Mouse (Mus musculus): ENCODE results near the gene Kpna6. TPM values are rescaled to one million over a fixed set of nuclear protein-coding genes. Genes with fewer than 3 reads are reported as not detected.
A peak's percentile ranks its signal among the peaks of the same experiment; 100 is the strongest.

Gene Kpna6
- polyA plus RNA-seq, 1 experiment from 2014 or later, result 16.5 TPM

GRCm38 (mm10) chr4:129616631-129617030 is 55.9 kb downstream of the Kpna6 start:
- Histone ChIP-seq H3K27me3 (replicated peaks; ENCODE audit: control insufficient read depth, insufficient read depth, low read length) (no peaks in the 10 kb centered on the region), H3K9me3 (replicated peaks; ENCODE audit: control insufficient read depth, low read length) (no peaks in the 10 kb centered on the region), H3K4me3 (ENCODE audit: low read depth, low read length) (no peak overlapping the region), H3K27ac (ENCODE audit: low read depth, low read length) (no peak overlapping the region), H3K36me3 (ENCODE audit: control insufficient read depth, insufficient read depth, low read length) (peaks cover 17% of the 10 kb centered on the region; the same call in 1 of the 2 replicates), H3K4me2 (ENCODE audit: low read length) (no peak overlapping the region), H3K4me1 (ENCODE audit: control insufficient read depth, insufficient read depth, low read length) (peaks cover 4% of the 10 kb centered on the region; the same call in 1 of the 2 replicates), H3K9ac (ENCODE audit: low read length) (no peak overlapping the region)
- no peak for DNase-seq (ENCODE audit: low spot score)
- ATAC-seq, result no peak
- 95% methylated on average over 3 of the region's 3 CpGs for WGBS

- Histone ChIP-seq H3K36me3 (ENCODE audit: control insufficient read depth, insufficient read depth, low read length) (peaks cover 14% of the 10 kb centered on the region; the same call in 1 of the 2 replicates), H3K27ac (ENCODE audit: low read depth, low read length) (no peak overlapping the region), H3K9ac (ENCODE audit: low read length) (no peak overlapping the region), H3K4me3 (ENCODE audit: low read depth, low read length) (no peak overlapping the region), H3K27me3 (replicated peaks; ENCODE audit: control insufficient read depth, insufficient read depth, low read length) (no peaks in the 10 kb centered on the region), H3K4me1 (ENCODE audit: control insufficient read depth, insufficient read depth, low read length) (peaks cover 4% of the 10 kb centered on the region; the same call in 1 of the 2 replicates), H3K4me2 (ENCODE audit: low read length) (no peak overlapping the region), H3K9me3 (replicated peaks; ENCODE audit: control insufficient read depth, low read length) (no peaks in the 10 kb centered on the region)
- WGBS, result 89% methylated on average over 9 of the region's 9 CpGs
- ATAC-seq (no peak), DNase-seq (ENCODE audit: low spot score) (no peak)
These were observed 56.7 kb downstream of the Kpna6 start for GRCm38 (mm10) chr4:129615801-129616290.

- Histone ChIP-seq H3K4me3 (ENCODE audit: low read depth, low read length) (no peak within 1 kb of the TSS), H3K36me3 (ENCODE audit: control insufficient read depth, insufficient read depth, low read length) (peaks cover 17% of the 10 kb centered on the region), H3K9ac (ENCODE audit: low read length) (no peak within 1 kb of the TSS), H3K9me3 (replicated peaks; ENCODE audit: control insufficient read depth, low read length) (no peaks in the 10 kb centered on the region), H3K27ac (ENCODE audit: low read depth, low read length) (no peak within 1 kb of the TSS), H3K27me3 (replicated peaks; ENCODE audit: control insufficient read depth, insufficient read depth, low read length) (no peaks in the 10 kb centered on the region), H3K4me1 (ENCODE audit: control insufficient read depth, insufficient read depth, low read length) (peaks cover 4% of the 10 kb centered on the region; the same call in 1 of the 2 replicates), H3K4me2 (ENCODE audit: low read length) (no peak within 1 kb of the TSS)
- no peak for ATAC-seq
- WGBS, result 72% methylated on average over 6 of the region's 6 CpGs
- peak; percentile 42 for DNase-seq (ENCODE audit: low spot score)
These were observed 58.5 kb downstream of the Kpna6 start, which contains the start of gene Dcdc2b for GRCm38 (mm10) chr4:129614093-129614492. Gene Dcdc2b, minus strand, starts transcription at chr4:129614257.

- DNase-seq (ENCODE audit: low spot score) (no peak), ATAC-seq (no peak)
- Histone ChIP-seq H3K4me1 (ENCODE audit: control insufficient read depth, insufficient read depth, low read length) (no peaks in the 10 kb centered on the region), H3K9ac (ENCODE audit: low read length) (no peak overlapping the region), H3K36me3 (ENCODE audit: control insufficient read depth, insufficient read depth, low read length) (peaks cover 32% of the 10 kb centered on the region), H3K4me3 (ENCODE audit: low read depth, low read length) (no peak overlapping the region), H3K27me3 (replicated peaks; ENCODE audit: control insufficient read depth, insufficient read depth, low read length) (no peaks in the 10 kb centered on the region), H3K9me3 (replicated peaks; ENCODE audit: control insufficient read depth, low read length) (no peaks in the 10 kb centered on the region), H3K27ac (ENCODE audit: low read depth, low read length) (no peak overlapping the region), H3K4me2 (ENCODE audit: low read length) (no peak overlapping the region)
- WGBS, result 72% methylated on average over 4 of the region's 4 CpGs
These were observed 62.1 kb downstream of the Kpna6 start for GRCm38 (mm10) chr4:129610472-129610871.

GRCm38 (mm10) chr4:129610026-129610425 is 62.5 kb downstream of the Kpna6 start:
- Histone ChIP-seq H3K4me1 (ENCODE audit: control insufficient read depth, insufficient read depth, low read length) (no peaks in the 10 kb centered on the region), H3K27ac (ENCODE audit: low read depth, low read length) (no peak overlapping the region)

GRCm38 (mm10) chr4:129609139-129609631 is 63.4 kb downstream of the Kpna6 start:
- ATAC-seq, result peak; percentile 30; the same call in 1 of the 2 replicates
- WGBS, result 90% methylated on average over 12 of the region's 12 CpGs
- peaks cover 38% of the 10 kb centered on the region for H3K36me3 ChIP-seq (ENCODE audit: control insufficient read depth, insufficient read depth, low read length)

More at GRCm38 (mm10) chr4:129610026-129610425, 62.5 kb downstream of the Kpna6 start:
- no peak overlapping the region for H3K9ac ChIP-seq (ENCODE audit: low read length)
- no peak overlapping the region for H3K4me2 ChIP-seq (ENCODE audit: low read length)
- H3K9me3 ChIP-seq (replicated peaks; ENCODE audit: control insufficient read depth, low read length), result no peaks in the 10 kb centered on the region
- no peak overlapping the region for H3K4me3 ChIP-seq (ENCODE audit: low read depth, low read length)
- H3K36me3 ChIP-seq (ENCODE audit: control insufficient read depth, insufficient read depth, low read length), result peaks cover 32% of the 10 kb centered on the region
- ATAC-seq, result no peak
- no peak for DNase-seq (ENCODE audit: low spot score)
- WGBS, result 87% methylated on average over 4 of the region's 4 CpGs
- H3K27me3 ChIP-seq (replicated peaks; ENCODE audit: control insufficient read depth, insufficient read depth, low read length), result no peaks in the 10 kb centered on the region

GRCm38 (mm10) chr4:129608426-129609025 is 64.0 kb downstream of the Kpna6 start:
- H3K36me3 ChIP-seq (ENCODE audit: control insufficient read depth, insufficient read depth, low read length), result peaks cover 45% of the 10 kb centered on the region
- no peaks in the 10 kb centered on the region for H3K27me3 ChIP-seq (replicated peaks; ENCODE audit: control insufficient read depth, insufficient read depth, low read length)
- no peaks in the 10 kb centered on the region for H3K4me1 ChIP-seq (ENCODE audit: control insufficient read depth, insufficient read depth, low read length)
- H3K4me3 ChIP-seq (ENCODE audit: low read depth, low read length), result no peak overlapping the region
- no peak overlapping the region for H3K4me2 ChIP-seq (ENCODE audit: low read length)
- 0 out of 2 replicates have a peak overlapping the region, but pooled peaks have one; percentile 18 for H3K27ac ChIP-seq (ENCODE audit: low read depth, low read length)
- peak; percentile 92 for ATAC-seq
- H3K9me3 ChIP-seq (replicated peaks; ENCODE audit: control insufficient read depth, low read length), result no peaks in the 10 kb centered on the region
- H3K9ac ChIP-seq (ENCODE audit: low read length), result peak overlapping the region; percentile 29; the same call in 1 of the 2 replicates
- peak; percentile 93 for DNase-seq (ENCODE audit: low spot score)
- WGBS, result 42% methylated on average over 7 of the region's 7 CpGs

More at GRCm38 (mm10) chr4:129609139-129609631, 63.4 kb downstream of the Kpna6 start:
- Histone ChIP-seq H3K9ac (ENCODE audit: low read length) (no peak overlapping the region), H3K4me3 (ENCODE audit: low read depth, low read length) (no peak overlapping the region), H3K4me1 (ENCODE audit: control insufficient read depth, insufficient read depth, low read length) (no peaks in the 10 kb centered on the region), H3K4me2 (ENCODE audit: low read length) (no peak overlapping the region), H3K27me3 (replicated peaks; ENCODE audit: control insufficient read depth, insufficient read depth, low read length) (no peaks in the 10 kb centered on the region), H3K27ac (ENCODE audit: low read depth, low read length) (no peak overlapping the region), H3K9me3 (replicated peaks; ENCODE audit: control insufficient read depth, low read length) (no peaks in the 10 kb centered on the region)
- DNase-seq (ENCODE audit: low spot score), result no peak

- Histone ChIP-seq H3K27ac (ENCODE audit: low read depth, low read length) (peak within 1 kb of the TSS; percentile 60), H3K4me3 (ENCODE audit: low read depth, low read length) (peak within 1 kb of the TSS; percentile 97), H3K9ac (ENCODE audit: low read length) (peak within 1 kb of the TSS; percentile 93), H3K9me3 (replicated peaks; ENCODE audit: control insufficient read depth, low read length) (no peaks in the 10 kb centered on the region), H3K4me2 (ENCODE audit: low read length) (peak within 1 kb of the TSS; percentile 81), H3K4me1 (ENCODE audit: control insufficient read depth, insufficient read depth, low read length) (peaks cover 15% of the 10 kb centered on the region), H3K27me3 (replicated peaks; ENCODE audit: control insufficient read depth, insufficient read depth, low read length) (no peaks in the 10 kb centered on the region), H3K36me3 (ENCODE audit: control insufficient read depth, insufficient read depth, low read length) (peaks cover 37% of the 10 kb centered on the region)
- ATAC-seq, result peak; percentile 96
- WGBS, result under 1% methylated on average over 72 of the region's 74 CpGs
- DNase-seq (ENCODE audit: low spot score), result peak; percentile 91
These were observed 72.1 kb downstream of the Kpna6 start, which contains the start of the genes Eif3i and Tmem234 for GRCm38 (mm10) chr4:129600233-129601158. Gene Eif3i, minus strand, starts transcription at chr4:129600648. Gene Tmem234, plus strand, starts transcription at chr4:129600668.

Data from forebrain, embryonic 14.5 days (tissue).